ENCODE assay signal across 27 mouse cellular contexts in genomic region chr7:31031731-31032130, GRCm38 (mm10). TPM values are rescaled to one million over a fixed set of nuclear protein-coding genes. Genes with fewer than 3 reads are reported as not detected.
A peak's percentile ranks its signal among the peaks of the same experiment; 100 is the strongest.
DNase-seq lines count a peak whose midpoint lies in the region; ATAC-seq and TF ChIP-seq lines count a peak whose summit lies in the region.
"Had no signal": no experiment of that assay in that cellular context is flagged by ENCODE, and none has a peak within 500 bp of the region (broad histone marks: within the 10 kb centered on the region; RNA-seq: fewer than 3 reads in every experiment).

No protein-coding gene starts in this region.

- H3K27me3 ChIP-seq in liver, adult 2 months (ENCODE audit: control insufficient read depth, insufficient read depth, low read length): no peaks in the 10 kb centered on the region
- H3K27me3 ChIP-seq in thymus, adult 2 months (ENCODE audit: control insufficient read depth, insufficient read depth, low read length): no peaks in the 10 kb centered on the region
- H3K27me3 ChIP-seq: embryonic facial prominence, embryonic 13.5 days; forebrain, embryonic 12.5 days; hindbrain, embryonic 13.5 days; limb, embryonic 13.5 days had no signal

- H3K36me3 ChIP-seq in liver, adult 2 months (ENCODE audit: control insufficient read depth, insufficient read depth, low read length): no peaks in the 10 kb centered on the region
- 0 out of 2 replicates have a peak, but pooled peaks cover 3% of the 10 kb centered on the region for H3K36me3 ChIP-seq in thymus, adult 2 months (ENCODE audit: control insufficient read depth, insufficient read depth, low read length)
- H3K36me3 ChIP-seq: embryonic facial prominence, embryonic 13.5 days; forebrain, embryonic 12.5 days; hindbrain, embryonic 13.5 days; limb, embryonic 13.5 days had no signal

- no peak for TF ChIP-seq POLR2A in liver, adult 2 months (IDR thresholded peaks at IDR 0.05; ENCODE audit: extremely low read depth, insufficient read depth, low read length)
- TF ChIP-seq POLR2A in thymus, adult 2 months (IDR thresholded peaks at IDR 0.05; ENCODE audit: control insufficient read depth, extremely low read depth, insufficient read depth, low read length, poor library complexity): no peak

- no peak for TF ChIP-seq CTCF in liver, adult 2 months (IDR thresholded peaks at IDR 0.05; ENCODE audit: low read depth, low read length)
- TF ChIP-seq CTCF in thymus, adult 2 months (IDR thresholded peaks at IDR 0.05; ENCODE audit: borderline replicate concordance, control insufficient read depth, extremely low read depth, insufficient read depth, low read length, poor library complexity): no peak

- 65% methylated on average over 7 of the region's 7 CpGs for WGBS in liver, adult 2 months
- 74% methylated on average over 7 of the region's 7 CpGs for WGBS in thymus, adult 2 months

- H3K27ac ChIP-seq in liver, adult 2 months (replicated peaks; ENCODE audit: insufficient read depth, low read depth, low read length): no peak overlapping the region
- peak overlapping the region; percentile 68; the same call in 1 of the 2 replicates for H3K27ac ChIP-seq in thymus, adult 2 months (ENCODE audit: control insufficient read depth, insufficient read depth, low read length)
- H3K27ac ChIP-seq: embryonic facial prominence, embryonic 13.5 days; forebrain, embryonic 12.5 days; hindbrain, embryonic 13.5 days; limb, embryonic 13.5 days had no signal

- no peaks in the 10 kb centered on the region for H3K79me2 ChIP-seq in liver, adult 2 months (ENCODE audit: control insufficient read depth, insufficient read depth, low read length)

- H3K4me3 ChIP-seq in liver, adult 2 months (ENCODE audit: insufficient read depth, low read depth, low read length): no peak overlapping the region
- no peak overlapping the region for H3K4me3 ChIP-seq in thymus, adult 2 months (ENCODE audit: control insufficient read depth, insufficient read depth, low read length)
- H3K4me3 ChIP-seq: embryonic facial prominence, embryonic 13.5 days; erythroblast, embryonic 14.5 days; forebrain, embryonic 12.5 days; hindbrain, embryonic 13.5 days; limb, embryonic 13.5 days had no signal

- ATAC-seq in neutrophil, adult 5-6 weeks (ENCODE audit: extremely low read depth, insufficient number of reproducible peaks, low FRiP score, poor library complexity, severe bottlenecking): peak; percentile 54
- ATAC-seq: inflammation-experienced regulatory T-cells, adult 6 months had no signal

- H3K4me1 ChIP-seq in liver, adult 2 months (ENCODE audit: control insufficient read depth, insufficient read depth, low read length): no peaks in the 10 kb centered on the region
- peaks cover 51% of the 10 kb centered on the region for H3K4me1 ChIP-seq in thymus, adult 2 months (replicated peaks; ENCODE audit: control insufficient read depth, insufficient read depth, low read length)
- H3K4me1 ChIP-seq: embryonic facial prominence, embryonic 13.5 days; forebrain, embryonic 12.5 days; hindbrain, embryonic 13.5 days; limb, embryonic 13.5 days had no signal

- H3K9ac ChIP-seq in liver, adult 2 months (ENCODE audit: low read depth, low read length): no peak overlapping the region
- H3K9ac ChIP-seq: embryonic facial prominence, embryonic 13.5 days; forebrain, embryonic 12.5 days; hindbrain, embryonic 13.5 days; limb, embryonic 13.5 days had no signal

- DNase-seq in liver, adult 2 months (ENCODE audit: extremely low read depth, low read depth, low spot score): peak; percentile 39
- DNase-seq in liver: no peak
- DNase-seq in thymus, adult 2 months: no peak
- DNase-seq in thymus, postnatal 10 days (ENCODE audit: low spot score in 2 of 2): no peak
- peak; percentile 88 for DNase-seq in induced T-regulatory cell, adult 2 months (ENCODE audit: low read depth)
- DNase-seq in left cerebral cortex, adult 8-10 months (ENCODE audit: low spot score in 2 of 2): no peak
- DNase-seq in embryo, embryonic 11 days: no peak
- DNase-seq: adrenal gland, postnatal 25 days; cerebellum, adult 11 months; cerebellum, postnatal 14 days; gastrocnemius, postnatal 25 days; kidney, adult 2 months; kidney, postnatal 10 days; lung, adult 18-20 months; thymus, postnatal 25 days had no signal

RNA-seq across cellular contexts. Expression of gene Fxyd5, which starts 10.6 kb away (rescaled TPM):
- 3.6 and 3.8 TPM in 2 replicates for total RNA-seq in liver, adult 2 months (2014; rRNA removed)
- 5.4 and 7.8 TPM in 2 replicates for polyA plus RNA-seq in liver, adult 2 months (2012; rRNA removed)
- polyA plus RNA-seq in thymus, adult 2 months (2012; rRNA removed): 247 and 283 TPM in 2 replicates
- 1,836 and 1,901 TPM in 2 replicates for total RNA-seq in neutrophil, adult 5-6 weeks (2017)
- total RNA-seq in left cerebral cortex, adult 8-10 months (2022): 10 to 100 TPM; 25.8 to 33.5 (median 30.0) TPM

RNA-seq across cellular contexts. Expression of gene Fxyd7, which starts 19.5 kb away (rescaled TPM):
- total RNA-seq in liver, adult 2 months (2014; rRNA removed): 0.47 TPM in 1 of 2 replicates, not detected in the other
- polyA plus RNA-seq in liver, adult 2 months (2012; rRNA removed): 0.40 and 0.92 TPM in 2 replicates
- 1.4 and 2.2 TPM in 2 replicates for polyA plus RNA-seq in thymus, adult 2 months (2012; rRNA removed)
- 0.86 and 2.0 TPM in 2 replicates for total RNA-seq in neutrophil, adult 5-6 weeks (2017)
- 100 to 1,000 TPM; 162 to 173 (median 169) TPM for total RNA-seq in left cerebral cortex, adult 8-10 months (2022)
- total RNA-seq: MEL had no signal
- polyA plus RNA-seq: erythroblast, embryonic 14.5 days; inflammation-experienced regulatory T-cells, adult 6 months had no signal

RNA-seq across cellular contexts. Expression of gene Fxyd1, which starts 25.3 kb away (rescaled TPM):
- total RNA-seq in liver, adult 2 months (2014; rRNA removed): 127 and 154 TPM in 2 replicates
- 1,507 and 1,555 TPM in 2 replicates for polyA plus RNA-seq in liver, adult 2 months (2012; rRNA removed)
- 46.4 and 107 TPM in 2 replicates for polyA plus RNA-seq in thymus, adult 2 months (2012; rRNA removed)
- total RNA-seq in neutrophil, adult 5-6 weeks (2017): not detected in 2 replicates
- 100 to 1,000 TPM in 2 of 4 experiments, 10 to 100 TPM in 2; 57.6 to 144 (median 110) TPM for total RNA-seq in left cerebral cortex, adult 8-10 months (2022)
- total RNA-seq: MEL had no signal

RNA-seq across cellular contexts. Expression of gene Lgi4, which starts 27.4 kb away (rescaled TPM):
- total RNA-seq in liver, adult 2 months (2014; rRNA removed): 0.07 and 0.18 TPM in 2 replicates
- polyA plus RNA-seq in liver, adult 2 months (2012; rRNA removed): 0.04 and 0.09 TPM in 2 replicates
- polyA plus RNA-seq in thymus, adult 2 months (2012; rRNA removed): 1.1 and 1.8 TPM in 2 replicates
- total RNA-seq in neutrophil, adult 5-6 weeks (2017): 0.12 and 1.1 TPM in 2 replicates
- 10 to 100 TPM; 35.0 to 50.6 (median 40.8) TPM for total RNA-seq in left cerebral cortex, adult 8-10 months (2022)
- total RNA-seq: MEL had no signal
- polyA plus RNA-seq: erythroblast, embryonic 14.5 days; heart, embryonic 14.5 days had no signal

RNA-seq across cellular contexts. Expression of gene Fxyd3, which starts 44.8 kb away (rescaled TPM):
- total RNA-seq in liver, adult 2 months (2014; rRNA removed): 0.27 and 0.46 TPM in 2 replicates
- polyA plus RNA-seq in liver, adult 2 months (2012; rRNA removed): 0.50 and 0.83 TPM in 2 replicates
- polyA plus RNA-seq in thymus, adult 2 months (2012; rRNA removed): 23.5 and 34.7 TPM in 2 replicates
- total RNA-seq in neutrophil, adult 5-6 weeks (2017): not detected in 2 replicates
- total RNA-seq in left cerebral cortex, adult 8-10 months (2022): 1 to 10 TPM in 3 of 4 experiments, under 1 TPM in 1; 0.75 to 2.1 (median 1.2) TPM
- total RNA-seq: layer of hippocampus, postnatal 25 days; left cerebral cortex, postnatal 14 days; MEL had no signal
- polyA plus RNA-seq: erythroblast, embryonic 14.5 days; midbrain, postnatal 0 days had no signal

Comparison
In these comparisons a context has a peak if more than half of its experiments do, and no peak if none do; other contexts are left out.
1. DNase-seq: peak in liver, adult 2 months (single experiment) and induced T-regulatory cell, adult 2 months (single experiment); none in liver (single experiment), thymus, adult 2 months (single experiment), thymus, postnatal 10 days (0 of 2), left cerebral cortex, adult 8-10 months (0 of 2) and embryo, embryonic 11 days (single experiment).
2. RNA of gene Fxyd5, which starts 10.6 kb away (total RNA-seq): 1,836 to 1,901 TPM in neutrophil, adult 5-6 weeks; 25.8 to 33.5 TPM in left cerebral cortex, adult 8-10 months and 3.6 to 3.8 TPM in liver, adult 2 months; every median in the first group is over 10 times any median in the second.
3. RNA of gene Fxyd7, which starts 19.5 kb away (total RNA-seq): 162 to 173 TPM in left cerebral cortex, adult 8-10 months; 0.86 to 2.0 TPM in neutrophil, adult 5-6 weeks and 0.47 TPM in liver, adult 2 months; every median in the first group is over 10 times any median in the second.
4. RNA of gene Fxyd1, which starts 25.3 kb away (total RNA-seq): 57.6 to 144 TPM in left cerebral cortex, adult 8-10 months and 127 to 154 TPM in liver, adult 2 months; not detected in neutrophil, adult 5-6 weeks; every median in the first group is over 10 times any median in the second.